Mouse (Mus musculus) liver, adult 2 months (tissue): ENCODE results near the gene Map3k15. TPM values are rescaled to one million over a fixed set of nuclear protein-coding genes. Genes with fewer than 3 reads are reported as not detected.
A peak's percentile ranks its signal among the peaks of the same experiment; 100 is the strongest.

ENCODE experiments used
- DNase-seq: peaks from one replicate; pipeline ENCODE4 v3.0.0-alpha.2; 2011; ENCODE audit warnings: low read depth, low spot score; ENCODE audit errors: extremely low read depth
- H3K27ac ChIP-seq: fragments of 200-500 bp; replicated peaks from 2 replicates; pipeline ENCODE4 v1.5.1; 2012; ENCODE audit warnings: low read depth, mild to moderate bottlenecking, control low read depth, inconsistent platforms, low read length; ENCODE audit not compliant: insufficient read depth
- H3K27me3 ChIP-seq: fragments of 200-500 bp; 2 replicates; pipeline ENCODE4 v1.6.1; 2012; ENCODE audit warnings: mild to moderate bottlenecking, moderate library complexity, low read length, inconsistent platforms; ENCODE audit not compliant: control insufficient read depth, insufficient read depth
- H3K36me3 ChIP-seq: fragments of 200-500 bp; 2 replicates; pipeline ENCODE4 v1.6.1; 2012; ENCODE audit warnings: low read length, inconsistent platforms; ENCODE audit not compliant: control insufficient read depth, insufficient read depth
- H3K4me1 ChIP-seq: fragments of 200-500 bp; 2 replicates; pipeline ENCODE4 v1.6.1; 2011; ENCODE audit warnings: low read length; ENCODE audit not compliant: control insufficient read depth, insufficient read depth
- H3K4me3 ChIP-seq: fragments of 200-500 bp; 2 replicates; pipeline ENCODE4 v1.5.1; 2011; ENCODE audit warnings: low read depth, mild to moderate bottlenecking, control low read depth, low read length, moderate library complexity; ENCODE audit not compliant: insufficient read depth
- H3K79me2 ChIP-seq: fragments of 200-500 bp; 2 replicates; pipeline ENCODE4 v1.6.1; 2012; ENCODE audit warnings: inconsistent platforms, mild to moderate bottlenecking, low read length, moderate library complexity; ENCODE audit not compliant: control insufficient read depth, insufficient read depth
- H3K9ac ChIP-seq: fragments of 200-500 bp; 2 replicates; pipeline ENCODE4 v1.6.1; 2012; ENCODE audit warnings: low read depth, mild to moderate bottlenecking, control low read depth, inconsistent platforms, low read length
- CTCF ChIP-seq: fragments of 200-500 bp; IDR thresholded peaks from 2 replicates; pipeline ENCODE4 v1.5.1; 2011; ENCODE audit warnings: low read depth, low read length, control low read depth
- POLR2A ChIP-seq: fragments of 200-500 bp; IDR thresholded peaks from 2 replicates; pipeline ENCODE4 v1.6.1; 2011; ENCODE audit warnings: low read length, control low read depth; ENCODE audit not compliant: insufficient read depth; ENCODE audit errors: extremely low read depth
- WGBS: fragments of 180-500 bp; shearing (Covaris S2); methylation state at CpG from one replicate; pipeline ENCODE4 v1.1.7; 2018; 5-methylcytosine and 5-hydroxymethylcytosine counted together
- polyA plus RNA-seq: library from polyadenylated mRNA; depleted of rRNA; stranded (reverse); fragments of >200 nt; gene quantifications from 2 replicates; pipeline ENCODE4 v1.2.3, GENCODE M21; 2012
- total RNA-seq: library from RNA; depleted of rRNA; stranded (reverse); fragments of >200 nt; gene quantifications from 2 replicates; pipeline ENCODE4 v1.2.3, GENCODE M21; 2014

The Map3k15 gene
- total and polyA plus RNA-seq, 2 experiments: 0.17 to 0.37 TPM

DNA sequence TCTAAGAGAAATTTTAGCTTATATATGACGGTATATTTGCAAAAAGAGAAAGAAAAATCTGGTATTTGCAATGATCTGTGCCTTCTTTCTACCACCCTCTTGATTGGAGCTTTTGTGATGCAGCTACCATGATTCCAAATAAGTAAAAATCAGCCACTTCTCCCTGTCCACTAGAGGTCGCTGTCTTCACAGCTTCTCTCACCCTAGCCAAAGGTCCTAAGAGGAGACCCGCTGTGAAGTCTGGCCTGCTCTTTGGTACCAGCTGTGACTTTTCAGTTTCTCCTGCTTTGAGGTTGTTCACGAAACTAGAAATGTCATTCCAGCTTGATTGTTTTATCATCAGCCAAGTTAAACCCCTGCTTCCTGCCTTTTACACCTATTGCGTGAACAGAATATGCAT, 14.5 kb upstream of the Map3k15 start:
- 37% methylated on average over 5 of the region's 5 CpGs for WGBS
- Histone ChIP-seq H3K36me3 (no peaks in the 10 kb centered on the region), H3K27ac (no peak overlapping the region), H3K4me3 (no peak overlapping the region), H3K27me3 (no peaks in the 10 kb centered on the region), H3K9ac (no peak overlapping the region), H3K4me1 (no peaks in the 10 kb centered on the region; the same call in 1 of the 2 replicates), H3K79me2 (no peaks in the 10 kb centered on the region)
- peak; percentile 33 for DNase-seq
- peak; percentile 36; the same call in 1 of the 2 replicates for TF ChIP-seq CTCF
- no peak for TF ChIP-seq POLR2A

DNA sequence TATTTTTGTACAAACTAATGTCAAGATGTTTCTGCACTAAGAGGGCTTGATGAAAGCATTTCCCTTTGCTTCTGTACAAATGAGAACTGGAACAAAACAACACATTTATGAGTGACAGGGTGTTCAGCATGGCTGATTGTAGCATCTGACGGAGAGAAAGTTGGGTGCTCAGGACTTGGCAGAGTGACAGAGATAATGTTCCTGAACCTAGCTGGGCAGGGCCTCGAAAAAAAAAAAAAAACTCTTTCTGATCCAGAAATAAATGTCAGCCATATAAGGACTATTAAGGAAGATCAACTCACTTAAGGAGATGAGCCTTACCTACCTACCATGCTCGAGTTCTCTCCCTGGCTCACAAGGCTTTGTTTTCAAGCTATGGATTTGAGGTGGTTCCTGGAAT, 12.0 kb upstream of the Map3k15 start:
- Histone ChIP-seq H3K27ac (no peak overlapping the region), H3K27me3 (no peaks in the 10 kb centered on the region), H3K79me2 (no peaks in the 10 kb centered on the region), H3K9ac (no peak overlapping the region), H3K4me1 (no peaks in the 10 kb centered on the region; the same call in 1 of the 2 replicates), H3K4me3 (no peak overlapping the region), H3K36me3 (no peaks in the 10 kb centered on the region)
- WGBS: 64% methylated on average over 3 of the region's 3 CpGs
- DNase-seq: no peak
- TF ChIP-seq CTCF (no peak), POLR2A (no peak)

DNA sequence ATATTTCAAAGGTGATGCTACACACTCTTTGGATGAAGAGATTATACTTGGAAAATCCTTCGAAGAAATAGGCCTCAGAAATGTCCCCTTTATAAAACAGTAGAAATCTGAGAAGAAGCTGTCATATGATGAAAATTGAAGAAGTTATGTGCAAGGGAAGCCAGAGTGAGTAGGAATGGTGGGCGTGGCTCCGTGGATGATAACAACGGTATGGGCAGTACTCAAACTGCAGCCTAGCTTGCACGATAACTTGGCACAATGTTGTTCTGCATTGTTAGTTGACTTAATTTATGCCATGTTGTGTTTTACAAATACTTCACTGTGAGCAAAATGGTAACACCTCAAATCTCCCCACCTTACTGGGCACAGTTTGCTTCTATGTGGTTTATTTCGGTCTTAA, 7.6 kb downstream of the Map3k15 start:
- WGBS: 72% methylated on average over 6 of the region's 6 CpGs

GRCm38 (mm10) chrX:160053306-160053705, 65.1 kb downstream of the Map3k15 start:
- H3K79me2 ChIP-seq: no peaks in the 10 kb centered on the region

More for the DNA sequence above, 7.6 kb downstream of the Map3k15 start:
- no peak overlapping the region for H3K4me3 ChIP-seq
- H3K27ac ChIP-seq: no peak overlapping the region
- no peaks in the 10 kb centered on the region for H3K27me3 ChIP-seq
- no peaks in the 10 kb centered on the region for H3K79me2 ChIP-seq
- H3K4me1 ChIP-seq: no peaks in the 10 kb centered on the region
- no peaks in the 10 kb centered on the region for H3K36me3 ChIP-seq
- no peak for TF ChIP-seq POLR2A
- H3K9ac ChIP-seq: no peak overlapping the region
- no peak for DNase-seq

DNA sequence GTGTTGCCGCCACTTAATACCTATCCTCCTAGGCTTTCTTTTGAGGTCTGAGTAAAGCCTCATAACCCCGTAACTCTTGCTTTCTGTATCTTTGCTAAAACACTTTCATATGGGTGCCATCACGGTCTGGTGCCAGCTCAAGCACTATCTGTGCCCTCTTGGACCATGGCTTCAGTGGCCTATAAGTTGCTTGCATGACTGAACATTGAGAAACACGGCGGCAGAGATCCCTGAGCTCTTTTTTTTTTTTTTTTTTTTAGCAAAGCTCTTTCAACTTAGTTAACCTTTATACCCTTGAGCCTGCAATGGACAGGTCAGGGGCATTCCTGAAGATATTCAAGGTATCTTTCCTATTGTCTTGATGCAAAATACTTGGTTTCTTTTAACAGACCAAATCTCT, 66.4 kb downstream of the Map3k15 start:
- H3K27ac ChIP-seq: no peak overlapping the region
- 73% methylated on average over 5 of the region's 5 CpGs for WGBS

More at GRCm38 (mm10) chrX:160053306-160053705, 65.1 kb downstream of the Map3k15 start:
- Histone ChIP-seq H3K27ac (no peak overlapping the region), H3K4me3 (no peak overlapping the region), H3K36me3 (no peaks in the 10 kb centered on the region), H3K27me3 (no peaks in the 10 kb centered on the region), H3K4me1 (no peaks in the 10 kb centered on the region), H3K9ac (no peak overlapping the region)
- no peak for DNase-seq
- 83% methylated on average over 1 of the region's 1 CpGs for WGBS
- TF ChIP-seq POLR2A (no peak), CTCF (no peak)

GRCm38 (mm10) chrX:160091973-160092372, 103.7 kb downstream of the Map3k15 start:
- no peak for DNase-seq
- no peaks in the 10 kb centered on the region for H3K4me1 ChIP-seq
- WGBS: 85% methylated on average over 1 of the region's 1 CpGs
- H3K4me3 ChIP-seq: no peak overlapping the region
- TF ChIP-seq POLR2A (no peak), CTCF (no peak)
- no peaks in the 10 kb centered on the region for H3K79me2 ChIP-seq
- no peaks in the 10 kb centered on the region for H3K27me3 ChIP-seq
- H3K36me3 ChIP-seq: no peaks in the 10 kb centered on the region
- no peak overlapping the region for H3K27ac ChIP-seq
- H3K9ac ChIP-seq: no peak overlapping the region

More for the DNA sequence above, 66.4 kb downstream of the Map3k15 start:
- Histone ChIP-seq H3K4me1 (no peaks in the 10 kb centered on the region), H3K27me3 (no peaks in the 10 kb centered on the region), H3K9ac (no peak overlapping the region), H3K79me2 (no peaks in the 10 kb centered on the region), H3K36me3 (no peaks in the 10 kb centered on the region), H3K4me3 (no peak overlapping the region)
- DNase-seq: no peak
- no peak for TF ChIP-seq CTCF
- TF ChIP-seq POLR2A: no peak
